Mouse (Mus musculus): ENCODE data around the gene Serbp1.

DNA sequence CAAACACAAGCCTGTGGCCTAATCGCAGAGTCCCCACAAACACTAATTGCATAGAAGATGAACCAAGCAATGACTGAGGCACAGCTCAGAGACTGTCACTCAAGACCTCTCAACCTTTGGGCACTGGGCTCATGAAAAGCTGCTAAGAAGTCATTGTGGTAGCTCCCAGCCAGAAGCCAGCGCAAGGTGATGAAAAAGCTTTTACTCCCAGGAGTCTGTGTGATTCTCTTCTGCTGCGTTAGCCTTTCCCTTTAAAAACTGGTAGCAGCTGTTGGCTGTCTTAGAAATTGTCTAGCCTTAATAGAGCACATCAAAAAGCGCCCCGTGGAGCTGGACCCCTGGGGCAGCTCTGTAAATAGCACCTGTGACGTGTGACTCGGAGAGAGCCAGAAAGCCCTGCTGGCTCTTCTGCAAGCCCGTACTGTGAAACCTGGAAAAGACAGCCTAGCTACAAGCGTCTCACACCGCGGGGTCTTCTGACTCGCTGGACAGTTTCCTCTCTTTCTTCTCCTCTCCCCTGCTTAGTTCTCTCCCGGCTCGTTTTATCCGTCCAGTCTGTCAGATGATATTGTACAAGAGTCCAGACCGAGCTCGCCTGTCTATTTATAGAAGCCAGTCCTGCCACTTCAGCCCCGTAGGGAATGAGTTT lies 9.4 kb upstream of the Serbp1 start:
- no peak for TF ChIP-seq CTCF (IDR thresholded peaks at IDR 0.05; ENCODE audit: low read depth)
- TF ChIP-seq EP300 (IDR thresholded peaks at IDR 0.05; ENCODE audit: low read depth): no peak
